Mouse (Mus musculus) heart, embryonic 12.5 days (tissue): ENCODE data around the gene Lin9. TPM values are rescaled to one million over a fixed set of nuclear protein-coding genes. Genes with fewer than 3 reads are reported as not detected.
A peak's percentile ranks its signal among the peaks of the same experiment; 100 is the strongest.
"Not testable (repeated sequence)": the region's sequence is repeated elsewhere in the genome, so short reads cannot be mapped to it uniquely, and the experiment has no call there.

ENCODE experiments used
- ATAC-seq: fragments of 200-750 bp; cut with Nextera tagmentation; 2 replicates; pipeline ENCODE4 v1.8.0; 2017; ENCODE audit warnings: moderate TSS enrichment, moderate library complexity; ENCODE audit not compliant: insufficient number of reproducible peaks, low FRiP score
- H3K27ac ChIP-seq: fragments of 300-500 bp; sonication (generic); 2 replicates; pipeline ENCODE4 v1.5.1; 2016; ENCODE audit warnings: mild to moderate bottlenecking, moderate library complexity; ENCODE audit not compliant: poor library complexity, severe bottlenecking
- H3K27me3 ChIP-seq: fragments of 300-500 bp; sonication (generic); replicated peaks from 2 replicates; pipeline ENCODE4 v1.6.1; 2016; ENCODE audit warnings: mild to moderate bottlenecking, moderate library complexity
- H3K36me3 ChIP-seq: fragments of 300-500 bp; sonication (generic); 2 replicates; pipeline ENCODE4 v1.6.1; 2016; ENCODE audit warnings: mild to moderate bottlenecking, moderate library complexity
- H3K4me1 ChIP-seq: fragments of 300-500 bp; sonication (generic); replicated peaks from 2 replicates; pipeline ENCODE4 v1.6.1; 2016; ENCODE audit warnings: mild to moderate bottlenecking
- H3K4me2 ChIP-seq: fragments of 300-500 bp; sonication (generic); 2 replicates; pipeline ENCODE4 v1.6.1; 2016; ENCODE audit warnings: mild to moderate bottlenecking, moderate library complexity
- H3K4me3 ChIP-seq: fragments of 300-500 bp; sonication (generic); 2 replicates; pipeline ENCODE4 v1.5.1; 2016; ENCODE audit warnings: mild to moderate bottlenecking
- H3K9ac ChIP-seq: fragments of 300-500 bp; sonication (generic); 2 replicates; pipeline ENCODE4 v1.6.1; 2016; ENCODE audit warnings: mild to moderate bottlenecking, moderate library complexity
- H3K9me3 ChIP-seq: fragments of 300-500 bp; sonication (generic); replicated peaks from 2 replicates; pipeline ENCODE4 v1.6.1; 2016; ENCODE audit warnings: mild to moderate bottlenecking, moderate library complexity
- WGBS: fragments of 180-500 bp; shearing (Covaris S2); methylation state at CpG from one replicate; pipeline ENCODE4 v1.1.7; 2016; 5-methylcytosine and 5-hydroxymethylcytosine counted together
- polyA plus RNA-seq: library from polyadenylated mRNA; unstranded; fragments of >200 nt; fragmentation: Nextera tagmentation; extraction: Ambion mirVana; gene quantifications from 2 replicates; pipeline ENCODE4 v1.2.1, GENCODE M21; 2016

Gene Lin9
- polyA plus RNA-seq, 1 experiment from 2014 or later: 18.5 TPM

GRCm38 (mm10) chr1:180637796-180638195, 3.2 kb upstream of the Lin9 start:
- not testable (repeated sequence) for H3K27ac ChIP-seq

DNA sequence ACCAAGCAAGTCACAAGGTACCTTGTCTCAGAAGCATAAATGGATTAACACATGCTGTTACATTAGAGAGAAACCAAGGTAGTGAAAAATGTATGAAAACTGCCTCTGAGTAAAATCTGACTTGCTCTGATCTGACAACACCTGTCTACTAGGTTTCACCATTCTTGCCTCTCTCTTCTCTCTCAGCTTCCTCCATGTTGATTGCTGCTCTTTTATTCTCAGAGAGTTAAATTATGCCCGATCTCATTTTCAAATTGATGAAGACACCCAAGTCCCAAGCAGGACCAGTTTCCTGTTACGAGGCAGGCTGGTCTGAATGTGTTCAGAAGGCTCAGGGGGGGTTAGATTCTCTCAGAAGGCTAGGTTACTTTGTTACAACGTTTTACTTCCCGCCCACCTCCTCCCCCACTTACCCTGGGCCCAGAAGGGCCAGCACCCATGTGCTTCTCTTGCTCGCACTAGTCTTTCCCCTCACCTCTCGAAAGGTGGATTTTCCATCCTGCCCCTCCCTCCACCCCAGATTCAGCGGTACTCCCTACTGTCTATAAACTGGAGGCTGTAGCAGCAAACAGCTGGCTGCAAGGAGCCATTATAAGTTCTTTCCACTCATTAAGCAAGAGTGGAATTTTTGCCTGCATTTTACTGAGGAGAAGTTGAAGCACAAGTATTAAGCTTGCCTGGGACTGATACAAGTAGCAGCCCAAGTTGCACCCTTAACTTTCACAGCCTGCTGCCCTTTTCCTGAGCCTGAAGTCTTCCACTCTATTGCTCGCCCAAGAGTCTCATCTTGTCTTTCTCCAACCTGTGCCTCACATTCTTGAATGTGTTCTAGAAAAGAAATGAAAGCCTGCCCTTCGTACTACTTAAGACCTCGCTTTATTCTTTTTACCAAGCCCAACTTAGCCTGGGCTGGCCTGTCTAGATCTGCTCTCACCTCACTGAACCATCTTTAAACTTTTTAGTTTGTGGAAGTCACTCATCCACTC, 1.2 kb upstream of the Lin9 start:
- WGBS: 56% methylated on average over 10 of the region's 10 CpGs
- Histone ChIP-seq H3K36me3 (peaks cover 7% of the 10 kb centered on the region), H3K4me3 (peak overlapping the region; percentile 86), H3K9ac (peak overlapping the region; percentile 95), H3K9me3 (no peaks in the 10 kb centered on the region), H3K27ac (peak overlapping the region; percentile 91), H3K4me2 (peak overlapping the region; percentile 87), H3K4me1 (peaks cover 18% of the 10 kb centered on the region), H3K27me3 (no peaks in the 10 kb centered on the region)
- no peak for ATAC-seq

More at GRCm38 (mm10) chr1:180637796-180638195, 3.2 kb upstream of the Lin9 start:
- H3K9ac ChIP-seq, H3K4me2 ChIP-seq, H3K9me3 ChIP-seq, H3K27me3 ChIP-seq, H3K4me3 ChIP-seq, H3K36me3 ChIP-seq, ATAC-seq: not testable (repeated sequence)
- H3K4me1 ChIP-seq: peaks cover 18% of the 10 kb centered on the region
- WGBS: 77% methylated on average over 2 of the region's 2 CpGs

- peak overlapping the region; percentile 95 for H3K9ac ChIP-seq
- H3K4me2 ChIP-seq: peak overlapping the region; percentile 87
- peaks cover 7% of the 10 kb centered on the region for H3K36me3 ChIP-seq
- no peaks in the 10 kb centered on the region for H3K27me3 ChIP-seq
- no peaks in the 10 kb centered on the region for H3K9me3 ChIP-seq
- H3K27ac ChIP-seq: peak overlapping the region; percentile 91
- 0% methylated on average over 52 of the region's 61 CpGs for WGBS
- ATAC-seq: peak; percentile 68; the same call in 1 of the 2 replicates
- H3K4me1 ChIP-seq: peaks cover 18% of the 10 kb centered on the region
- H3K4me3 ChIP-seq: peak overlapping the region; percentile 86
These were observed 285 bp upstream of the Lin9 start for GRCm38 (mm10) chr1:180640605-180641125.

GRCm38 (mm10) chr1:180641518-180642227, 723 bp downstream of the Lin9 start:
- ATAC-seq: peak; percentile 66
- Histone ChIP-seq H3K27me3 (no peaks in the 10 kb centered on the region), H3K9me3 (no peaks in the 10 kb centered on the region), H3K4me2 (peak overlapping the region; percentile 87), H3K4me1 (peaks cover 18% of the 10 kb centered on the region), H3K27ac (peak overlapping the region; percentile 91), H3K9ac (peak overlapping the region; percentile 95), H3K4me3 (peak overlapping the region; percentile 86), H3K36me3 (peaks cover 7% of the 10 kb centered on the region)
- WGBS: 4% methylated on average over 43 of the region's 50 CpGs

GRCm38 (mm10) chr1:180642228-180642564, 1.2 kb downstream of the Lin9 start:
- no peak overlapping the region for H3K27ac ChIP-seq
- 76% methylated on average over 8 of the region's 8 CpGs for WGBS
- ATAC-seq: no peak

GRCm38 (mm10) chr1:180691284-180691683, 50.3 kb downstream of the Lin9 start:
- Histone ChIP-seq H3K9me3 (no peaks in the 10 kb centered on the region), H3K36me3 (peaks cover 43% of the 10 kb centered on the region), H3K4me2 (no peak overlapping the region), H3K4me1 (peaks cover 1% of the 10 kb centered on the region; the same call in 1 of the 2 replicates), H3K27me3 (peaks cover 21% of the 10 kb centered on the region), H3K4me3 (no peak overlapping the region), H3K27ac (no peak overlapping the region), H3K9ac (no peak overlapping the region)
- 83% methylated on average over 7 of the region's 7 CpGs for WGBS
- ATAC-seq: no peak

More at GRCm38 (mm10) chr1:180642228-180642564, 1.2 kb downstream of the Lin9 start:
- H3K4me2 ChIP-seq: peak overlapping the region; percentile 87
- no peaks in the 10 kb centered on the region for H3K9me3 ChIP-seq
- H3K27me3 ChIP-seq: no peaks in the 10 kb centered on the region
- peaks cover 16% of the 10 kb centered on the region for H3K4me1 ChIP-seq
- peak overlapping the region; percentile 95 for H3K9ac ChIP-seq
- peak overlapping the region; percentile 86 for H3K4me3 ChIP-seq
- peaks cover 7% of the 10 kb centered on the region for H3K36me3 ChIP-seq

GRCm38 (mm10) chr1:180696626-180697352, 55.8 kb downstream of the Lin9 start, which contains the start of gene Mixl1:
Gene Mixl1 (minus strand): TSS chr1:180697034.
- H3K4me3 ChIP-seq: peak within 1 kb of the TSS; percentile 52
- peaks cover 7% of the 10 kb centered on the region for H3K36me3 ChIP-seq
- peaks cover 58% of the 10 kb centered on the region for H3K27me3 ChIP-seq
- H3K9me3 ChIP-seq: no peaks in the 10 kb centered on the region
- ATAC-seq: no peak
- WGBS: under 1% methylated on average over 78 of the region's 79 CpGs
- no peak within 1 kb of the TSS for H3K27ac ChIP-seq
- peak within 1 kb of the TSS; percentile 59 for H3K9ac ChIP-seq
- peaks cover 12% of the 10 kb centered on the region; the same call in 1 of the 2 replicates for H3K4me1 ChIP-seq
- H3K4me2 ChIP-seq: peak within 1 kb of the TSS; percentile 77

DNA sequence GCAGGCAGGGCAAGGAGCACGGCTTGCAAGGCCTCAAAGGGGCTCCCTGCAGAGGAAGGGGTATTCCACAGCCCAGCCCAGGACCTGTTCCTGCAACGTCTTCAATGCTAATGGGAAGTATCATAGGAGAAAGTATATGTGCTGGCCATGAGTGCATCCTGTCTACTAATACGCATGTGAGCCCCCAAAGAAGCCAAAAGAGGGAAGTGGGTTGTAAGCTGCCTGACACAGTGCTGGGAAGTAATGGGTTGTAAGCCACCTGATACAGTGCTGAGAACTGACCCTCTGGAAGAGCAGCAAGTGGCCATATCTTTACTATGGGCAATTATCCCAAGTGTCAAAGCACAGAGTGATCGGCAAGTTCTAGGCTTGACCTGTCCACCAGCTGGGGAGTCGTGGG, 57.1 kb downstream of the Lin9 start:
- H3K4me3 ChIP-seq: no peak overlapping the region
- H3K4me2 ChIP-seq: no peak overlapping the region
- H3K9ac ChIP-seq: no peak overlapping the region
- WGBS: 55% methylated on average over 5 of the region's 5 CpGs
- no peaks in the 10 kb centered on the region for H3K9me3 ChIP-seq
- no peak for ATAC-seq
- no peak overlapping the region for H3K27ac ChIP-seq
- no peaks in the 10 kb centered on the region for H3K36me3 ChIP-seq
- peaks cover 63% of the 10 kb centered on the region for H3K27me3 ChIP-seq
- peaks cover 12% of the 10 kb centered on the region; the same call in 1 of the 2 replicates for H3K4me1 ChIP-seq

DNA sequence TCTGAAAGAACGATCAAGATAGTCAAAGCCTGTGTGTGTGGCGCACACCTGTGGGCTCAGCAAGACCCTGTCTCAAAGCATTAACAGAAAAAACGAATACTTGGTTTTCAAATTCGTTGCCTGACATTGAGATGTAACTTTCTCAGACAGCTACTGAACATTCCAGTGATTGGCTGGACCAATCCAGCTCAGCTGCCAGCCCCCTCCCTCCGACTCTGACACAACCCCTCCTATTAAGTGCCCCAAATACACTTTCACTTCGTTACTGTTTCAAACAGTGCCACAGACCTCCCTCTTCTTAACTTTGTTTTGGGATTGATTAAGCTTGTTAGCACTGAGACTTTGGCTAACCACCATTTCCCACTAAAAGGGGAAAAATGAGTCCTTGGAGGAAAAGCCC, 62.5 kb downstream of the Lin9 start:
- Histone ChIP-seq H3K4me3 (peak overlapping the region; percentile 29), H3K27me3 (peaks cover 29% of the 10 kb centered on the region), H3K27ac (no peak overlapping the region), H3K36me3 (no peaks in the 10 kb centered on the region), H3K4me1 (no peaks in the 10 kb centered on the region), H3K9ac (peak overlapping the region; percentile 46; the same call in 1 of the 2 replicates), H3K9me3 (no peaks in the 10 kb centered on the region), H3K4me2 (peak overlapping the region; percentile 61)
- ATAC-seq: no peak
- WGBS: 30% methylated on average over 6 of the region's 6 CpGs

- H3K4me1 ChIP-seq: peaks cover 5% of the 10 kb centered on the region; the same call in 1 of the 2 replicates
- no peak overlapping the region for H3K27ac ChIP-seq
- no peak for ATAC-seq
- no peak overlapping the region for H3K4me3 ChIP-seq
- no peak overlapping the region for H3K4me2 ChIP-seq
- no peaks in the 10 kb centered on the region for H3K9me3 ChIP-seq
- no peak overlapping the region for H3K9ac ChIP-seq
- no peaks in the 10 kb centered on the region for H3K36me3 ChIP-seq
- peaks cover 12% of the 10 kb centered on the region for H3K27me3 ChIP-seq
- WGBS: 38% methylated on average over 3 of the region's 3 CpGs
These were observed 66.4 kb downstream of the Lin9 start for GRCm38 (mm10) chr1:180707368-180707767.
